ENCODE assay signal across 12 mouse cellular contexts in the genomic region with DNA sequence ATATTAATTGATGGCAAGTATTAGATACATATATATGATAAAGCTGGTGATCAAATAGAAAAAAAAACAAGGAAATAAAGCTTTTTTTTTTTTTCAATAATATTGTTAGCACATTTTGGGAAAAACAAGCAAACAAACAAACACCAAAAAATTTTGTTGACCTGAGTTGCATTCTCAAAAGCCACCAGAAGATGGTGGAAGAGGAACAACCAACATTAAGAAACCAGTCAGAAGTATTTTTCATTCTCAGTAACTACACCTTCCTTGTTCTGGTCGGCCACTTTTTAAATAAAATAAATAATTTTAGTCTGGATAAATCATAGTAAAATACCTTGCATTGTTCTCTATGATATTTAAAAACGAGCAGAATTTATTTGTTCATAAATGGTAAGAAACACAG.
DNase-seq lines count a peak whose midpoint lies in the region; ATAC-seq and TF ChIP-seq lines count a peak whose summit lies in the region.
"Had no signal": no experiment of that assay in that cellular context is flagged by ENCODE, and none has a peak within 500 bp of the region (broad histone marks: within the 10 kb centered on the region; RNA-seq: fewer than 3 reads in every experiment).

No protein-coding gene starts in this region.

- H3K4me2 ChIP-seq in limb, embryonic 14.5 days (replicated peaks; ENCODE audit: low read depth, low read length, severe bottlenecking), result no peak overlapping the region
- no peak overlapping the region for H3K4me2 ChIP-seq in embryonic facial prominence, embryonic 14.5 days (ENCODE audit: low read depth, low read length)
- H3K4me2 ChIP-seq in kidney, embryonic 15.5 days, result no peak overlapping the region

- TF ChIP-seq CTCF in heart, adult 2 months (IDR thresholded peaks at IDR 0.05), result peak; percentile 49
- TF ChIP-seq CTCF in G1E (IDR thresholded peaks at IDR 0.05; ENCODE audit: low read depth, low read length), result no peak

- H3K9ac ChIP-seq in heart, adult 2 months (ENCODE audit: low read depth, low read length), result no peak overlapping the region
- no peak overlapping the region for H3K9ac ChIP-seq in limb, embryonic 14.5 days (ENCODE audit: low read depth, low read length, severe bottlenecking)
- no peak overlapping the region for H3K9ac ChIP-seq in embryonic facial prominence, embryonic 14.5 days (ENCODE audit: low read depth, low read length)
- no peak overlapping the region for H3K9ac ChIP-seq in kidney, embryonic 15.5 days
- H3K9ac ChIP-seq: liver, embryonic 14.5 days had no signal

- no peaks in the 10 kb centered on the region for H3K79me2 ChIP-seq in heart, adult 2 months (replicated peaks; ENCODE audit: control insufficient read depth, insufficient read depth, low read length)

- H3K27me3 ChIP-seq in heart, adult 2 months (ENCODE audit: control insufficient read depth, insufficient read depth, low read length), result no peaks in the 10 kb centered on the region
- no peaks in the 10 kb centered on the region for H3K27me3 ChIP-seq in limb, embryonic 14.5 days (ENCODE audit: control insufficient read depth, insufficient read depth, low read length)
- no peaks in the 10 kb centered on the region for H3K27me3 ChIP-seq in limb, embryonic 10.5 days (ENCODE audit: low read depth, poor library complexity, severe bottlenecking)
- no peaks in the 10 kb centered on the region for H3K27me3 ChIP-seq in G1E (ENCODE audit: insufficient read depth, low read length)
- H3K27me3 ChIP-seq in embryonic facial prominence, embryonic 14.5 days (replicated peaks; ENCODE audit: control insufficient read depth, insufficient read depth, low read length), result no peaks in the 10 kb centered on the region
- no peaks in the 10 kb centered on the region for H3K27me3 ChIP-seq in kidney, embryonic 15.5 days

- no peak for TF ChIP-seq EP300 in heart, adult 2 months (IDR thresholded peaks at IDR 0.05; ENCODE audit: insufficient read depth, low read depth, low read length)

- 9% methylated on average over 2 of the region's 2 CpGs for WGBS in heart, adult 2 months
- 23% methylated on average over 2 of the region's 2 CpGs for WGBS in limb, embryonic 14.5 days
- whole genome bisulfite sequencing in limb, embryonic 10.5 days, result 39% methylated on average over 2 of the region's 2 CpGs
- 19% methylated on average over 2 of the region's 2 CpGs for WGBS in embryonic facial prominence, embryonic 14.5 days
- 33% methylated on average over 2 of the region's 2 CpGs for WGBS in kidney, embryonic 15.5 days

- no peak for TF ChIP-seq POLR2A in heart, adult 2 months (IDR thresholded peaks at IDR 0.05; ENCODE audit: insufficient read depth, low read depth, low read length)
- TF ChIP-seq POLR2A in limb, embryonic 14.5 days (IDR thresholded peaks at IDR 0.05; ENCODE audit: borderline replicate concordance, extremely low read depth, insufficient read depth, insufficient read length), result no peak

- ATAC-seq in limb, embryonic 14.5 days (ENCODE audit: low FRiP score, low read depth), result no peak
- peak; percentile 49; the same call in 1 of the 2 replicates for ATAC-seq in G1E (ENCODE audit: extremely low read depth, insufficient number of reproducible peaks, low FRiP score, poor library complexity, severe bottlenecking)
- ATAC-seq in embryonic facial prominence, embryonic 14.5 days (ENCODE audit: low read depth), result no peak
- ATAC-seq in kidney, embryonic 15.5 days (replicated peaks; ENCODE audit: low FRiP score), result no peak

- H3K36me3 ChIP-seq in heart, adult 2 months (ENCODE audit: control insufficient read depth, insufficient read depth, low read length), result no peaks in the 10 kb centered on the region
- no peaks in the 10 kb centered on the region for H3K36me3 ChIP-seq in limb, embryonic 14.5 days (ENCODE audit: control insufficient read depth, insufficient read depth, low read length)
- no peaks in the 10 kb centered on the region for H3K36me3 ChIP-seq in limb, embryonic 10.5 days
- H3K36me3 ChIP-seq in G1E (replicated peaks), result no peaks in the 10 kb centered on the region
- H3K36me3 ChIP-seq in embryonic facial prominence, embryonic 14.5 days (ENCODE audit: control insufficient read depth, insufficient read depth, low read length), result no peaks in the 10 kb centered on the region
- H3K36me3 ChIP-seq in kidney, embryonic 15.5 days, result no peaks in the 10 kb centered on the region

- no peaks in the 10 kb centered on the region for H3K4me1 ChIP-seq in heart, adult 2 months (ENCODE audit: control insufficient read depth, insufficient read depth, low read length)
- H3K4me1 ChIP-seq in limb, embryonic 14.5 days (ENCODE audit: control insufficient read depth, insufficient read depth, low read length), result no peaks in the 10 kb centered on the region
- no peaks in the 10 kb centered on the region for H3K4me1 ChIP-seq in limb, embryonic 10.5 days
- H3K4me1 ChIP-seq in G1E (ENCODE audit: insufficient read depth, low read depth, low read length), result no peaks in the 10 kb centered on the region
- no peaks in the 10 kb centered on the region for H3K4me1 ChIP-seq in embryonic facial prominence, embryonic 14.5 days (ENCODE audit: control insufficient read depth, insufficient read depth, low read length)
- no peaks in the 10 kb centered on the region for H3K4me1 ChIP-seq in kidney, embryonic 15.5 days

- no peak overlapping the region for H3K4me3 ChIP-seq in heart, adult 2 months
- H3K4me3 ChIP-seq in limb, embryonic 14.5 days (replicated peaks; ENCODE audit: low read length), result no peak overlapping the region
- H3K4me3 ChIP-seq in limb, embryonic 10.5 days, result no peak overlapping the region
- H3K4me3 ChIP-seq in G1E (ENCODE audit: low read depth, low read length), result no peak overlapping the region
- H3K4me3 ChIP-seq in embryonic facial prominence, embryonic 14.5 days (ENCODE audit: low read depth, low read length), result no peak overlapping the region
- H3K4me3 ChIP-seq in kidney, embryonic 15.5 days (replicated peaks), result no peak overlapping the region

- DNase-seq in heart, adult 2 months, result no peak
- no peak for DNase-seq in heart, postnatal 4 days
- peak; percentile 3 for DNase-seq in limb, embryonic 14.5 days (ENCODE audit: low spot score)
- DNase-seq in limb, embryonic 10.5 days (ENCODE audit: low spot score), result no peak
- DNase-seq in G1E (ENCODE audit: low spot score), result no peak
- peak; percentile 5 for DNase-seq in embryonic facial prominence, embryonic 14.5 days (ENCODE audit: low spot score)
- no peak for DNase-seq in gastrocnemius, postnatal 14 days
- DNase-seq: gastrocnemius, postnatal 10 days; heart, postnatal 10 days; thymus, postnatal 36 days had no signal

- intact Hi-C loops in heart, adult 2 months (cut with DNase I), result no loop called here
- intact Hi-C loops in gastrocnemius, postnatal 14 days (cut with DNase I; ENCODE audit: low total_unique reads), result no loop called here

- no peaks in the 10 kb centered on the region for H3K9me3 ChIP-seq in limb, embryonic 14.5 days (ENCODE audit: control insufficient read depth, low read length)
- no peaks in the 10 kb centered on the region for H3K9me3 ChIP-seq in limb, embryonic 10.5 days (replicated peaks)
- H3K9me3 ChIP-seq in G1E (replicated peaks), result no peaks in the 10 kb centered on the region
- H3K9me3 ChIP-seq in embryonic facial prominence, embryonic 14.5 days (ENCODE audit: control insufficient read depth, low read length), result no peaks in the 10 kb centered on the region
- H3K9me3 ChIP-seq in kidney, embryonic 15.5 days (replicated peaks), result no peaks in the 10 kb centered on the region

- no peak overlapping the region for H3K27ac ChIP-seq in heart, adult 2 months
- no peak overlapping the region for H3K27ac ChIP-seq in limb, embryonic 14.5 days (replicated peaks; ENCODE audit: low read depth, low read length)
- no peak overlapping the region for H3K27ac ChIP-seq in limb, embryonic 10.5 days
- no peak overlapping the region for H3K27ac ChIP-seq in embryonic facial prominence, embryonic 14.5 days (replicated peaks; ENCODE audit: low read depth, low read length)
- no peak overlapping the region for H3K27ac ChIP-seq in kidney, embryonic 15.5 days
- H3K27ac ChIP-seq: liver, embryonic 14.5 days had no signal

Comparison
In these comparisons a context has a peak if more than half of its experiments do, and no peak if none do; other contexts are left out.
1. DNase-seq: peak in limb, embryonic 14.5 days (single experiment) and embryonic facial prominence, embryonic 14.5 days (single experiment); none in heart, adult 2 months (0 of 2), heart, postnatal 4 days (single experiment), limb, embryonic 10.5 days (single experiment), G1E (single experiment) and gastrocnemius, postnatal 14 days (single experiment).